Mouse (Mus musculus) lung, postnatal 10 days (tissue): Measurements from ENCODE around the gene Vax1.

ENCODE experiments used
- DNase-seq: peaks from one replicate; pipeline ENCODE4 v3.0.0; 2021

Gene Vax1

GRCm38 (mm10) chr19:59169936-59170765 is at the start of gene Vax1:
Gene Vax1, minus strand, starts transcription at chr19:59170056.
- no peak for DNase-seq

DNA sequence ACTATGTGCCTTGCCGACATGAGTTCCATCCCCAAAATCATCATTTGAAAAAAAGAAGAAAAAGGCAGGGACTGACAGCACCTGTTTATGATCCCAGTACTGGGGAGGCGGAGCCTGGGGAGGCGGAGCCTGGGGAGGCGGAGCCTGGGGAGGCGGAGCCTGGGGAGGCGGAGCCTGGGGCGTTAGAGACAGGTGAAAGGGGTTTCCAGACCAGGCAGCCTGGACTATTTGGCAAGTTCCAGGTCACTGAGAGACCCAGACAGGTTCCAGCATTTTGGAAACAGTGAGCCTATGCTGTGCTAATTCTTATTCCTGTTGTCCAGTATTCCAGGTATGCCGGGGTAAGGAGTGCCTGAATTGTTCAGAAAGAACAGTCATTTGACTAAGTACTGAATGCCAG is 49.1 kb upstream of the Vax1 start, which contains the start of gene Kcnk18:
Gene Kcnk18, plus strand, starts transcription at position 224 of the 400 bp plus-strand sequence.
- no peak for DNase-seq

GRCm38 (mm10) chr19:59216891-59217290 is 47.0 kb upstream of the Vax1 start:
- no peak for DNase-seq

DNA sequence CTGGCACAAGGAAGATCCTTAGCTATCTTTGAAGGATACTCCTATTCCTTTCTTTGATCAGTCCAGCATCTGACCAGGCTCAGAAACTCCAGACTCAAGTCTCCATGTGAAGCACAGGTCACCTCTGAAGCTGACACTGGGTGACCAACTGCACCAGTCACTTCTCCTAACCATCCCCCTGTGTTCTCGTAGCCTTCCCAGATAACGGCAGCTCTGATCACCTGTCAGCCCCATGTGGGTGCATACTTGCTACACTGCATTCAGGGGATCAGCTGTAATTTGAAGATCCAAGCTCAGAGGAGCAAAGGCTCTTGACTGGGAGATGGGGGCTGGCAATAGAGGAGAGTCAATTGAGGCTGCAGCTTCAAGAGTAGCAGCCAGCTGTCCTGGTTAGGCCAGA is 39.1 kb upstream of the Vax1 start:
- DNase-seq, result no peak

DNA sequence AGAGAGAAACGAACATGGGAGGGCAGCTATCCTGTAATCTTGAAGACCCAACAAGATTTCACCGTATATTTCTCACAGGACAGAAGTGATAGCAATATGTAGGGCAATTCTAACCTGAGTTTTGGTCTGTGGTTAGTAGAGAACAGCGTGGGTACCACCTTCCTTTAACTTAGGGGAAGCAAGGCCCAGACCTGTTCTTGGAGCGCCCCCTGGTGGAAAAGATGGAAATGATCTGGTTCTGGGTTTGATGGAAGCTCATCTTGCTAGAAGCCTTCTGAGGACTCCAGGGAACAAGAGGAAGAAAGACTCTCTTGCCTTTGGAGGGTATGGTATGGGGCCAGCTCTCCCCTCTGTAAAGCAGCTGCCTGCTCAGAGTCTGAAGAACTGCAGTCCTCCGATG is 38.6 kb upstream of the Vax1 start:
- DNase-seq, result peak; percentile 68

DNA sequence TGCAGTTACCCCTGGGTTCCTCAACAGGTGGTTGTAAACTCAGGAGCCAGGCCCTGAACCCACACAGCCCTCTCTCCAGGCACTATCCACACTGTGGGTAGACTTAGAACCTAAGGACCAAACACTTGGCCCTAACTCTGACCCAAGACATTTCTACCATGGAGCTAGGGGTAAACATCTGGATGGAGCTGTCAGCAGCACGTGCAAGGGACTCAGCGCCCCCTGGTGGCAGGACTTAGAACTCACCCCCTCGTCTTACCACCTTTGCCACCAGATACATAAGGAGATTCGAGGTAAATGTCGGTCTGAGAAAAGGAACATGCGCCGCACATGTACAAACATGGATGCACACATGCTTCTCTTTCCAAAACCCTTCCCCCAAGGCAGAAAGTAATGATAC is 28.3 kb upstream of the Vax1 start:
- peak; percentile 69 for DNase-seq

GRCm38 (mm10) chr19:59196111-59196666 is 26.3 kb upstream of the Vax1 start:
- DNase-seq, result peak; percentile 58

DNA sequence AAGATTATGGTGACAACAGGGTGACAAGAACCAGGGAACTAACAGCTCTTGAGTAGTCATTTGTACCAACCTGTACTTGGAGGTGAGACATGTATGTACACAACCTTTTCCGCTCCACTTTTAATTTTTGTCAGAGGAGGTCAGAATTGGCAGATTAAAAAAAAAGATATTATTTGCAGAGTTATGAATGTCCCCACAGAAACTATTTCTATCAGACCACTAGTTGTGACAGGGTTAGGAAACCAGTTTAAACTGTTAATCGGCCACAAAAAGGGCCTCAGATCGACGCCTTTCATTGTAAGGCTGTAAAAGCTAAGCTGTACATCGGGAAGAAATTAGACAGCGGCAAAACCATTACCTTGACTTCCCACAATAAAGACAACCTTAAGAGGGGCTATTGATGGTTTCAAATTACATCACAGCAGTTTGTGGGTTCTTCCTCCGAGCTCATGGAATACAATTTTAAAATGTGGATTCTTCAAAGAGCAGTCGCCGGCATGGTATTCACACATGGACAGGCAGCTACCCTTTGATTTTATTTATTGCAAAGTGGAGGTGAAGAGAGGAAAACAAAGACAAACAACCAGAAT is 25.4 kb upstream of the Vax1 start:
- DNase-seq, result no peak

GRCm38 (mm10) chr19:59193986-59194820 is 24.3 kb upstream of the Vax1 start:
- no peak for DNase-seq

DNA sequence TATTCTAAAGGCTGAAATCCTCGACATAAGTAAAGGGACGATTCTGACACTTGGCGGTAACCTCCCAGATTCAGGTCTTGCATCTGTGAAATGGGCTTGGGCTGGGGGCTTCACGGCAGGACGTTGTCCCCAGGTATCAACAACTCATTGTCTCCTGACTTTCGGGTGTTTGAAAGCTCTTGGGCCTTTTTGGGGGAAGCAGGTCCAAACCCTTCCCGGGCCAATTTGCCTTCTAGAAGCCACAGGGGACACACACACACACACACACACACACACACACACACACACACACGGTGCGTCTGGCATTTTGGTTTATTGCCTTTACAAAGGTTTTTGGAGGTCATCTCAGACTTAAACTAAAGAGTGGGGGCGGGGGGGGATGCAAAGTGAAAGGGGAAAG is 23.6 kb upstream of the Vax1 start:
- no peak for DNase-seq

GRCm38 (mm10) chr19:59192491-59192890 is 22.6 kb upstream of the Vax1 start:
- no peak for DNase-seq

DNA sequence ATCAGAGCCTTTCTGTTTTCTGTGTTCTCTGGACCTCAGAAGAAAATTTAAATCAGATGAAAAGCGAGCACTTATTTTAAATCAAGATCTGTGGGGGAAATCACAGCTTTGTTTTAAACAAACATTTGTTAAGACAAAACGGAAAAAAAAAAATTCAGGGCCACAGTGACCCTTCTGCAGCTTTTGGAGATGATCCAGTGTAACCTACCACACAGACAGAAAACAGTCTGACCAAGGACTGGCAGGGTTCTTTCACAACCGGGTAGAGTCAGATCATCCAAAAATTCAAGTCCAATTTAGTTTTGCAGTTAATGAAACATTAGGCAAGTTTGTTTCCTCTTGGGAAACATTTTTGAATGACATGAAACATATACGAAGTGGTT is 21.3 kb upstream of the Vax1 start:
- no peak for DNase-seq

GRCm38 (mm10) chr19:59190431-59191122 is 20.7 kb upstream of the Vax1 start:
- no peak for DNase-seq

DNA sequence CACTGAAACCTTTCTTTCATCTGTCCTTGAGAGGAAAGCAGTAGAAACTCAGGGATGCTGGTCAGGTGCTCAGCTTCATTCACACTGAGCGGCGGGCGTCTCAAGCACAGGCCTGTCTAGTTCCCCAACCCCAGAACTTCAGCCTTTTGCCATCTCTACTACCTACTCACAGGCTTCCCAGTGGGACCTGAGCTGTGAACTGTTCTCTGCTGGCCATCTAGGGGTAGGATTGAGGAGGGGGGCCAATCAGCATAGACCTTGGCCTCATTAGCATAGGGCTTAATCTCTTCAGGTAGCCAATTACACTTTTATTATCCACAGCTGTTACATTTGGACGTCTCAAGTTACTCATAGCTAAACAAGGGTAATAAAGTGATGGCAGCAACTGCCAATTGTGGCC is 19.1 kb upstream of the Vax1 start:
- no peak for DNase-seq

- no peak for DNase-seq
Observed at GRCm38 (mm10) chr19:59184000-59184399, 14.1 kb upstream of the Vax1 start.

DNA sequence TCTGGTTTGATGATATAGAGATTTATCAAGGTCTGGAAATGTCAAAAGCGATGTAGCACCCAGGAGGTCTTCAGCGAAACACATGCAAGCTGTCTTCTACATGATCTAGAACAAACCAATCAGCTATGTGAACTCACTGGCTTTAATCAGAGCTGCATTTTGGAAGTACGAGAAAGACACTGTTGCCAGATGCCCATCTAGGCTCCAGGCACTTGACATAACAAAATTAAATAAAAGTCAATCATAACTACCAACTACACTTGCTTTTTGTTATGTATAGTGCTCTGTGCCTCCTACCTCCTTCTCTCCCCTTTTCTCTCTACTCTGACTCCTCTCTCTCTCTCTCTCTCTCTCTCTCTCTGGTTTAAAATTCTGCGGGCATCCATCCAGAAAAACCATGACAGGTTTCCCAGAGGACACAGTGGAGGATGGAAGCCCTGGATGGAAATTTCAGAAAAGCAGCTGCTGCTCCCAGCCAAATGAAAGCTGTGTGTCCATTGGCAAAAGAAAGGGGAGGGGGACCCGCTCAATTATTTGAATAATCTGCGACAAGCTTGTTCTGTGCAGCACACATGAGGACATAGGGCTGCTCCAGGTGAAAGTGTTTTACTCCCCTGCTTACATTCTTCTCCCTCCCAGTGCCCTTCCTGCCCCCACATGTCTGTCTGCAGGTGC is 3.6 kb upstream of the Vax1 start:
- no peak for DNase-seq

DNA sequence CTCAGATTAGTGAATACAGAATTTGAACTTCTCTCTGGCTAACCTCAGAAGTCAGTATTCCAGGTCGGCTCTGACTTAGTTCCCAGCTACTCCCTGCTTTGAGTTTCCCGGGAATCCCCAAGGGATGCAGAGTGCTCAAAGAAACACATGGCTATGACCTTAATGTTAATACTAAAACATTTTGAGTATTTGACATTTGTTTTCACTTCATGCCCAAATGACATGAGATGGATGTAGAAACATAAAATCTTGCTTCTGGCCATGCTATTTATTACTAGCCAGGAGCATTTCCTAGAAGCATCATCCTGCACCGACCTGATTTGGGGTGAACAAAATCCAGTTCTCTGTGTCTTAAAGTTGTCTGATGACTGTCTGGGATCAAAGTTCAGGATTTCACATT is 2.9 kb upstream of the Vax1 start:
- no peak for DNase-seq

GRCm38 (mm10) chr19:59171871-59172245 is 2.0 kb upstream of the Vax1 start:
- no peak for DNase-seq

DNA sequence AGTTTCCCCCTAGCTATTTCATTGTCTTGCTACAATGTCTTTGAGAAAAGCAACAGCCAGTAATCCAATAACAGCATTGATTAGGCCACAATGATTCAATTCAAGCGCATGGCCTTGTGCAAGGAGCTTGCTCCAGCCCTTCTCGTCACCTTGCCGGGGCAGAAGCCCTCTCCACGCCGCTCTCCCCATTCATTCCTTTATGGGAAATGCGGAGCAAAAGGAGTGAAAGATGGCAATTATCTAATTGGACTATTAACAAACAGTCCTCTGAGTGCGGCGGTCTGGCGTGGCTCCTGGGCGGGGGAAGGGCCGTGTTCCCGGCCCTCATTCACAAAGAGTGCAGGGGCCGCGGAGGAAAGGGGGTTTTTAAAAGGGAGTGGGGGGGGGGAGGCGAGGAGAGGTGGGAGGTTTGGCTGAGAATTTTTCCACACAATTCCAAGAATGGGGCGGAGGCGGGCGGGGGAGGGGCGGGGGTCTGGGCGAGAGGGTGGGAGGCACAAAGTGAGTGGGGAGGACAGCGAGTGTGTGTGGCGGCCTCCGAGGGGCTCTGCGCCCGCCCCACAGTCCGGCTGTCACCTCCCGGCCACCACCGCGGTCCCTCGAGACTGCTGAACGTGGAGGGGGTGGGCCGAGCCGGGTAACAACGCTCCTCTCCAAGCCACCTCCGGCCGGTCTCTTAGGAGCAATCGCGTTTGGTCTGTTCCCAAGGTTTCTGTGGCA is 1.5 kb upstream of the Vax1 start:
- DNase-seq, result no peak

DNA sequence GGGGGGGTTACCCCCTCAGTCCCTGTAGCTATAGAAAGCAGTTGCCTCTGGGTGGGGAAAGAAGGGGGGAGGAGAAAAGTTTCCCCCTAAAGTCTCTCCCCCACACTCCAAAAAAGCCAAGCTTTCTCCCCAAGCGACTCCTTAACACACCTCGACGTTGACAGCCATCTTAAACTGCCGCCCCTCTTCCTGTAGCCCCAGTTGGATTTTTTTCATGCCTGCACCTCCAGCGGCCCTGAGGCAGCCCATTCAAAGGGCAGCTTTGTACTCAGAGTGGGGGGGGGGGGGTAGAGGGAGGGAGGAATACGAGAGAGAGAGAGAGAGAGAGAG is 875 bp upstream of the Vax1 start:
- DNase-seq, result no peak

DNA sequence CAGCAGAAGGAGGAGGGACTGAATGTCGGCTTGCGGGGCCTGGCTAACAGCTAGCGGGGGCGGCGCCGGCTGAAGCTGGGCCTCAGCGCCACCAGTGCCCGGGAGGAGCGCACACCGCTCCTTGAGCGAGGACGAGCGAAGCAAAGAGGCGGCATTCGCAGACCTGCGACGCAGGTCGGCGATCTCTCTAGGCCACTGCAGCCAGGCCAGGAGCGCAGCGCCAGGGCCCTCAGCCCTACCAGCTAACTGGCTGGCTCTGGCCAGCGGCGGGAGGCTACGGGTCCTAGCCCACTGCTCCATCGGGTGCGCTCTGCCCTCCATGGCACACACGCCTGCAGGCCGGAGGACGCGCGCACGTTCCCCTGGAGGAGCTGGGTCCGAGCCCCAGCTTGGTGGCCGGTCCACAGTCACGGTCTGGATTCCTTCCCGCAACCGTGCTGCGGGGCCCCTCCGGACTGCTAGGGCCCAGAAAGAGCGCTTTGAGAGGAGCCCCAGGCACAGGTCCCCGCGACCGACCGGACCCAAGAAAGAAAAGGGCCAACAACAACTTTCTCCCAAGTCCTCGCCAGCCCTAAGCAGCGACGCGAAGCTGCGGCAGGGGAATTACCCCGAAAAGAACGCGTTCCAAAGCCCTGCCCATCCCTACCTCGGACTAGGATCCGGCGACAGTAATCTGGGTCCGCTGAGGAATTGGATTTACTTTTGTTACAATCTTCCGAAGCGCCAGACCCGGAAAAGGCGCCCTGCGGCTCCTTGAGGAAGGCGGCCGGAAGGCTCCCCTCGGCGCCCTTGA is 517 bp downstream of the Vax1 start:
- no peak for DNase-seq
